Mouse (Mus musculus) testis, adult 2 months (tissue): ENCODE results near the gene Trim37. TPM values are rescaled to one million over a fixed set of nuclear protein-coding genes. Genes with fewer than 3 reads are reported as not detected.

ENCODE experiments used
- H3K27ac ChIP-seq: fragments of 200-500 bp; 2 replicates; pipeline ENCODE4 v1.5.1; 2012; ENCODE audit warnings: low read depth, low read length; ENCODE audit not compliant: control insufficient read depth, insufficient read depth
- H3K27me3 ChIP-seq: fragments of 200-500 bp; 2 replicates; pipeline ENCODE4 v1.6.1; 2012; ENCODE audit warnings: mild to moderate bottlenecking, low read length, moderate library complexity; ENCODE audit not compliant: control insufficient read depth, insufficient read depth
- H3K36me3 ChIP-seq: fragments of 200-500 bp; 2 replicates; pipeline ENCODE4 v1.6.1; 2012; ENCODE audit warnings: mild to moderate bottlenecking, low read length; ENCODE audit not compliant: control insufficient read depth, insufficient read depth
- H3K4me1 ChIP-seq: fragments of 200-500 bp; 2 replicates; pipeline ENCODE4 v1.6.1; 2012; ENCODE audit warnings: low read length; ENCODE audit not compliant: control insufficient read depth, insufficient read depth
- H3K4me3 ChIP-seq: fragments of 200-500 bp; 2 replicates; pipeline ENCODE4 v1.5.1; 2012; ENCODE audit warnings: low read depth, mild to moderate bottlenecking, low read length, moderate library complexity, mixed read lengths; ENCODE audit not compliant: control insufficient read depth
- CTCF ChIP-seq: fragments of 200-500 bp; IDR thresholded peaks from 2 replicates; pipeline ENCODE4 v1.5.1; 2012; ENCODE audit warnings: low read depth, mild to moderate bottlenecking, inconsistent platforms, low read length, moderate library complexity; ENCODE audit not compliant: control insufficient read depth, insufficient read depth, insufficient replicate concordance
- POLR2A ChIP-seq: fragments of 200-500 bp; IDR thresholded peaks from 2 replicates; pipeline ENCODE4 v1.6.1; 2012; ENCODE audit warnings: low read depth, mild to moderate bottlenecking, inconsistent platforms, low read length, moderate library complexity; ENCODE audit not compliant: control insufficient read depth
- polyA plus RNA-seq: library from polyadenylated mRNA; depleted of rRNA; stranded (reverse); fragments of >200 nt; gene quantifications from 2 replicates; pipeline ENCODE4 v1.2.3, GENCODE M21; 2012; rRNA removed

Gene Trim37
- 78.5 and 99.4 TPM in 2 replicates for polyA plus RNA-seq

DNA sequence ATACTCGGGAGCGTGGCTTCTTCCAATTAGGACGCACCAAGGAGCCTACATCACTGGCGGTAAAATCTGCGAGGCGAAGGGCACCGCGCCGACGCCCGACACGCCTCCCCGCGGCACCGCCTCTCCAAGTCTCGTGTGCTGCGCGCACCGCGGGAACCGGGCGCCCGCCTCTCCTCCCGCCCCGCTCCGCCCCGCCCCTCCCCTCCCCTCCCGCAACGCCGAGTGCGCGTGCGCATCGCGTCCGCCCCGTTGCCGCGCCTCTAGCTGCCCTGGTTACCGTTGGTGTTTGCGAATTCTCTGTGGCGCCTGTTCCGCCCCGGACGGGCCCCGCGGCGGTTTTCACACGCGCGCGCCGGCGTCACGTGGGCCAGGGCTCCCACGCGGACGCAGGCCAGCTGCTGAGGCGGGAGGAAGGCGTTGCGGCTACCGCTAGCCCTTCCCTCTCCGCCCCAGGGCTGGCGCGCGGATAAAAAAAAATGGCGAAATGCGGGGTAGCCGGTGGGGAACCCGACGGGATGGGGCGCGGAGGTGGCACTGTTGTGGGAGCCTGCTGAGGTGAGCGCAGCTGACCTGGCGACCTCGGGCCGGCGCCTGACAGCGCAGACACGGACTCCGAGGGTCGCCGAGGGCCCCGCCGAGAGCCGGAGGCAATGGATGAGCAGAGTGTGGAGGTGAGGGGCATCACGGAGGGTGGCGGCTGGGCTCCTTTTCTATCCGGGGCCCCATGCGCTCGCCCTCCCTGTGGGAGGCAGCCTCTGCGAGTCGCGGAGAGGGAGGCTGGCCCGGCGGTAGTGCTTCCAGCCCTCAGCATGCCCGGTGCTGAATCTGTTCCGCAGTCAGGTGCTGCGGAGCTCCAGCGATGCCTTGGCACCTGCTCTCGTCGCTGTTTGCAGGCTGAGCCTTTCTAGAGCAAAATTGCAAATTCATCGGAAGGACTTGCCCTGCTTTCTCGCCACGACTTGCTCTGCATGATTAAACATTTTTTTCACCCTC, at the start of gene Trim37:
TSS of gene Trim37 (plus strand) at position 254 of the 993 bp plus-strand sequence.
- Histone ChIP-seq H3K27ac (peak within 1 kb of the TSS; percentile 96), H3K4me1 (no peaks in the 10 kb centered on the region; the same call in 1 of the 2 replicates), H3K27me3 (no peaks in the 10 kb centered on the region), H3K4me3 (peak within 1 kb of the TSS; percentile 98), H3K36me3 (peaks cover 3% of the 10 kb centered on the region)
- TF ChIP-seq CTCF (no peak), POLR2A (peak; percentile 81)

DNA sequence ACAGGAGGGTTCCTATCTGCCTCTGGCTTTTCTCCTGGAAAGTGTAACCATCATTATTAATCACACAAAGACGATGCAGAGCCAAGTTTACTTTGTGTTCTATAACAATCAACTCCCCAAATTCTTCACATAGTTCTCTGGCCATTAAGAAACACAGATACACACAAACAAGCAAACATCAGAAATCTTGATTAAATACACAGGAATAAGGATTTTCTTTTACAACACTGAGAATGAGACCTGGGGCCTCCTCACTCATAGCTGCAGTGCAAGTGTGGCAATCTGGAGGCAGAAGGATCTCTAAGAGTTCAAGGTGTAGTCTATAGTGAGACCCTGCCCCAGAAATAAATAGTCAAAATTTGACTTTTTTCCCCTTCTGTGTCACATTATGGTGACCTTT, 43.2 kb upstream of the Trim37 start:
- TF ChIP-seq CTCF = no peak
- TF ChIP-seq POLR2A = no peak
- Histone ChIP-seq H3K27me3 (no peaks in the 10 kb centered on the region), H3K4me1 (peaks cover 9% of the 10 kb centered on the region), H3K4me3 (no peak overlapping the region), H3K27ac (no peak overlapping the region), H3K36me3 (peaks cover 6% of the 10 kb centered on the region)

DNA sequence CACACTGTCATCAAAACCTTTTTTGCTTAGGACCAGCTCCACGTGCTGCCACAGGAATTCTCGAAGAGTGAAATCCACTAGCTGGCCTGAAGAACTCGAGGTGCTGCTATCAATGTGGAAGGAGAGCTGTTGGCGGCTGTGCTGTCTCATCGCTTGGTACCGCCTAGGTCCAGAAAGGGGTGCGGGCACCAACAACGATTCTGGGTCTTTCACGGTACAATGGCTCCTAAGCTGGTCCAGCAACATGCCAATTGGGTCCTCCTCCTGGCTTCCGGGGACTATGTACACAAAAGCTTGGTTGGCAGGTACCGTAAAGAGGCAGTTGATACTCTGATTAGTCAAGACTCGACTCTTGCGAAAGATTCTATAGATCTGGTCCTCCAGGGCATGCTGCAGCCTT, 41.4 kb upstream of the Trim37 start:
- no peak for TF ChIP-seq POLR2A
- no peak for TF ChIP-seq CTCF
- Histone ChIP-seq H3K36me3 (peaks cover 4% of the 10 kb centered on the region), H3K27ac (0 out of 2 replicates have a peak overlapping the region, but pooled peaks have one; percentile 21), H3K4me3 (peak overlapping the region; percentile 99), H3K27me3 (no peaks in the 10 kb centered on the region), H3K4me1 (peaks cover 9% of the 10 kb centered on the region)

DNA sequence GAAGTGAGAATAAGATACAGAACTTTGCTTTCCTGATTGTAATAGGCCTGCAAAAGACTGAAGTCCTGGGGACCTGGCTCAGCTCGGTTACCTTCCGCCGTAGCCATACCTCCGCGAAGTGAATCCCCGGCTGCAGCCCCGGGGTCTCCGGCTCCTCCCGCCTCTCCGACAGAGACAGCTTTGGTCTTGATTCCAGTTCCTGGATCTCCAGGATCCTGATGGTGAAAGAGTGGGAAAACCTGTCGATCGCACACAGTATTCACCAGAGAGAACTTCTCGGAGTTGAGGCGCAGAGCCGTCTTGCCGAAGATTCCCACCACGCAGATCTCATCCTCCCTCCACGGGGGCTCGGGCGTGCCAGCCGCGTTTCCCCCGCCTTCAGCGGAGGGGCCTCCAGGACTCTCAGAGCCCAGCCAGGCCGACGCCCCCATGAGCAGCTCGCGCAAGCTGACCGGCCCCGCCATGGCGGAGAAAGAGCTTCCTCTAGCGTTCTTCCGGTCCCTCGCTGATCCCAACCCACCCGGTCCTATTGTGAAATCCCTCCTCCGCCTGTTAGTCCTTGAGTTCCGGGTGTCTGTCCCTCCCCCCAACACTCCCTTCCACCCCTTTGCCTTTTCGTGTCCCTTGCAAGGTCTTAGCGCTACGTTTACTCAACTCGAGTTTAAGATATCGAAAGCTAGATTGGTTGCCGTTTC, 40.4 kb upstream of the Trim37 start, which contains the start of gene Smg8:
TSS of gene Smg8 (minus strand) at position 485 of the 695 bp plus-strand sequence.
- peak; percentile 78; the same call in 1 of the 2 replicates for TF ChIP-seq POLR2A
- 0 out of 2 replicates have a peak, but pooled peaks have one; percentile 6 for TF ChIP-seq CTCF
- peak within 1 kb of the TSS; percentile 83 for H3K27ac ChIP-seq
- H3K27me3 ChIP-seq = no peaks in the 10 kb centered on the region
- peak within 1 kb of the TSS; percentile 99 for H3K4me3 ChIP-seq
- H3K4me1 ChIP-seq = peaks cover 9% of the 10 kb centered on the region
- H3K36me3 ChIP-seq = peaks cover 3% of the 10 kb centered on the region

DNA sequence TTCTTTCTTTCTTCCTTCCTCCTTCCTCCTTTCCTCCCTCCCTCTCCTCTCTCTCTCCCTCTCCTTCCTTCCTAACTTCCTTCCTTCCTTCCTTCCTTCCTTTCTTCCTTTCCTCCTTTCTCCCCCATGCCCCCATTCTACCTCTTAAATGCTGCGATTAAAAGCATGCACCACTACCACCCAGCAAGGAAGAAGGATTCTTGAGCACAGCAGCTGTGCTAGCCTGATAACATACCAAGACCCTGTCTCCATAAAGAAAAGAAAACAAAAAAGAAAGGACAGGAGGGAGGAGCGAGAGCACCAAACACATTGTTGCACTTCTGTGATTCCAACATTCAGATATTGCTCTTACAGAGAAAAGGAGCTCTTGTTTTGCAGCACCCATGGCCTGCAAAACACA, 39.7 kb upstream of the Trim37 start:
- peak overlapping the region; percentile 83 for H3K27ac ChIP-seq
- TF ChIP-seq CTCF = no peak
- TF ChIP-seq POLR2A = no peak

DNA sequence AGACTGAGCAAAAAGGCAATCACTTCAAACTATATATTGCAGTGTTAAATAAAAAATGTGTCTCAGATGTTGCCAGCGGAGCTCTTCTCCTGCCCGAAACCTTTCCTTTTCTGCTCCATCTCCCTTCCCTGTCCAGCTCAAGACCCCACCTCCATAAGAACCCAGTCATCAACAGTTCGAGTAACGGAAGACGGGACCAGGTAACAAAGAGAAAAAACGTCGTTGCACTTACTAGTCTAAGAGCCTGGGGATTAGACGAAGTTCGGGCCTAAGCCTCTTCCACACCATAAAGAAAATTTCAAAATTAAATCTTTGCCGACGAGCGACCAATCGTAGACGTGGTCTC, 18.5 kb upstream of the Trim37 start, which contains the start of gene Prr11:
TSS of gene Prr11 (minus strand) at position 300 of the 346 bp plus-strand sequence.
- no peak for TF ChIP-seq POLR2A
- no peak for TF ChIP-seq CTCF
- Histone ChIP-seq H3K4me1 (no peaks in the 10 kb centered on the region), H3K27ac (peak within 1 kb of the TSS; percentile 97), H3K36me3 (no peaks in the 10 kb centered on the region), H3K27me3 (no peaks in the 10 kb centered on the region), H3K4me3 (peak within 1 kb of the TSS; percentile 93)

More for the DNA sequence above, 39.7 kb upstream of the Trim37 start:
- peak overlapping the region; percentile 99 for H3K4me3 ChIP-seq
- H3K36me3 ChIP-seq = peaks cover 1% of the 10 kb centered on the region; the same call in 1 of the 2 replicates
- no peaks in the 10 kb centered on the region for H3K27me3 ChIP-seq
- H3K4me1 ChIP-seq = peaks cover 9% of the 10 kb centered on the region
